Mouse (Mus musculus) gastrocnemius, postnatal 14 days (tissue): Measurements from ENCODE around the gene Pdp2. TPM values are rescaled to one million over a fixed set of nuclear protein-coding genes. Genes with fewer than 3 reads are reported as not detected.
"Not testable (repeated sequence)": the region's sequence is repeated elsewhere in the genome, so short reads cannot be mapped to it uniquely, and the experiment has no call there.

Source experiments
- DNase-seq: peaks from one replicate; pipeline ENCODE4 v3.0.0; 2021; ENCODE audit warnings: mixed read lengths
- intact Hi-C: fragments of 180-260 bp; cut with DNase I; formaldehyde crosslinking; loops from one replicate; pipeline ENCODE4 v1.15.1; 2025; ENCODE audit warnings: low total_unique reads
- long read RNA-seq, 2 experiments: library from polyadenylated mRNA; stranded (forward); transcript quantifications; one replicate each; pipeline ENCODE4 v2.0.0; 2021
- total RNA-seq, 2 experiments: library from RNA; stranded (reverse); gene quantifications; 2 replicates each; pipeline ENCODE4 v1.2.3; 2021

The Pdp2 gene
- 1 to 10 TPM; 3.9 to 4.7 TPM for total RNA-seq
- long read RNA-seq, experiment 1, full-length matches to known transcripts = 6 of 6 reads
- long read RNA-seq, experiment 1, partial matches to known transcripts = 0 of 6 reads
- long read RNA-seq, experiment 1, other reads (novel, unspliced or antisense) = 0 of 6 reads
- long read RNA-seq, experiment 2, full-length matches to known transcripts = 2 of 2 reads
- long read RNA-seq, experiment 2, partial matches to known transcripts = 0 of 2 reads
- long read RNA-seq, experiment 2, other reads (novel, unspliced or antisense) = 0 of 2 reads

DNA sequence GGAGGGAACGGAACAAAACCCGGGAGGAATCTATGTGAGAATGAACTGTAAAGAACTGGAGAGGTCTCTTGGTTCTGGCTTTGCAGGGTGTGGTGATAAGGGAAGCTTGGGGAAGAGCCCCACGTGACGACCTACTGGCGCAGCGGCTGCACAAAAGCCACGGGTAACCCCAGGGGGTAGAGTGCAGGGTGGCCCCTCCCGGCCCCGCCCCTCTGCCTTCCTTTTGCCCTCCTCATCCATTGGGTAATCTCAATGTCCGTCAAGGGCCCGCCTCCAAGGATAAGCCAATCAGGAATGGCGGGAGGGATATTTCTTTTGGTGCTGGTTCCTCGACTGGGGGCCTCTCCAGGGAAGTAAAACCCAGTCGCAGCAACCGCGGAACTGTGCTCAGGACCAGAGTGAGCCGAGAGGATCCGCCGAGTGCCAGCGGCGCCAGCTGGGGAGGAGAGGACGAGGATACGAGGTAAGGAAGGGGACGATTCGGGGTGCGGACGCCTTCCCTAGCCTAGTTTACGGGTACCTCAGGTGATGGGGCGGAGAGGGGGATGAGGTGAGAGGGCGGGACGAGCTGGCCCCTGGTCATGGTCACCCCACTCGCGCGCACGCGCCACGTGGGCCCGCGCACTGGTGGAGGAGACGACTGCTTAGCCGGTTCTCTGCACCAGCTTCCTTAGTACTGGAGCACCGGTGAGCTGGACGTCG is at the start of gene Pdp2:
Gene Pdp2 (plus strand): TSS at position 319 of the 702 bp plus-strand sequence.
- peak; percentile 84 for DNase-seq
- intact Hi-C loops = no loop called here

DNA sequence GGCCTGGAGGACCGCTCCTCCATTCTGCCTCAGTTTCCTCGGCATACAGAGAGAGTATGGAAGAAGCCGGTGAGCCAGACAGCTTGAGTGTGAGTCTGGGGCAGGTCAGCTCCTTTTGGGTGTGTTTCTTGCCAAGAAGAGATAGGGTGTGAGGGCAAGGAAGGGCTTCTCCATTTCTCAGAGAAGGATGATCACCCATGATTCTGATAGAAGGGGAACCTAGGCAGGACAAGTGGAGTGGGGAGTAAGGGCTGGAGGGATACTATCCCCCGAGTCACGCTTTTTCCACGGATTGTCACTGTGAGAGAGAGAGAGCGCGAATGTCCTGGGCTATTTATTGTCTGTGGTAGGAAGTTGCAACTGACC is 49.8 kb upstream of the Pdp2 start:
- intact Hi-C loops = no loop called here
- DNase-seq = no peak

DNA sequence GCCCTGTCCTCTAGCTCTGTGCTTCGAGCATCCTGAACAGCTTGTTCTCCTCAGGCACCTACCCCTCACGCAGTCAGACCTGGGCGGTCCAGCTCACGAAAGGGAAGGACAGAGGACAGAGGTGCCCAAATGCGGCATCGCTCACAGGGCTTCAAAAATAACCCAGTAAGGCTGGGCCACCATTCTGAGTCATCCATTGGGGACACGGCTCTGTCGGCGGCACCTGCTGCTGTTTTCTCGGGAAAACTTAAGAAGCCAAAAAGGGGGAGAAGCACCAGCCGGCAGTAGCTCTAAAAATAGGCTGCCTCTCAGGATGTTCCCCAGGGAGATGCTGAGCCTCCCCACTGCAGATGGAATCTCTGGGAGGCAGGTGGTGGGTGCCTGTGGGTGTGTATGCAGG is 49.1 kb upstream of the Pdp2 start:
- intact Hi-C loops = no loop called here
- DNase-seq = no peak

DNA sequence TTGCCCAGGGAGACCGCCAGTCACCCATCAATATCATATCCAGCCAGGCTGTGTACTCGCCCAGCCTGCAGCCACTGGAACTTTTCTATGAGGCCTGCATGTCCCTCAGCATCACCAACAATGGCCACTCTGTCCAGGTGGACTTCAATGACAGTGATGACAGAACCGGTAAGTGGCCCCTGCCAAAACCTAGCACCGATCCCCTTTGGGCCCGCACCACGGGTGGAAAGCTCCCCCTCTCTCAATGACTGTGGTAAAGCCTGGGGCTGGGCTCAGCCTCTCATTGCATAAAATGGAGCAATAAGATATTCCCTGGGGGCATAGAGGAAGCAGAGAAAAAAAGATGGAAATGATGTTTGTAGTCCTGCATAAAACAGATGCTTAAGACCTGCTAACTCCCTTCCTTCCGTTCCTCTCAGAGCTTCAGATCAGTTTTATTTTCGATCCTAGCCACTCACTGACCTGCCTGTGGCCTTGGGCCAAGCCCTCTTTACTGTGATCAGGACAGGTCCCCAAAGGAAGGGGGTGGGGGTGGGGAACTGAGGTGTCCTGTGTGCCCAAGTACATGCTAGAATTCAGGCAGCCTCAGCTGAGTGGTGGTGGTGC is 47.7 kb upstream of the Pdp2 start:
- intact Hi-C loops = no loop called here
- no peak for DNase-seq

DNA sequence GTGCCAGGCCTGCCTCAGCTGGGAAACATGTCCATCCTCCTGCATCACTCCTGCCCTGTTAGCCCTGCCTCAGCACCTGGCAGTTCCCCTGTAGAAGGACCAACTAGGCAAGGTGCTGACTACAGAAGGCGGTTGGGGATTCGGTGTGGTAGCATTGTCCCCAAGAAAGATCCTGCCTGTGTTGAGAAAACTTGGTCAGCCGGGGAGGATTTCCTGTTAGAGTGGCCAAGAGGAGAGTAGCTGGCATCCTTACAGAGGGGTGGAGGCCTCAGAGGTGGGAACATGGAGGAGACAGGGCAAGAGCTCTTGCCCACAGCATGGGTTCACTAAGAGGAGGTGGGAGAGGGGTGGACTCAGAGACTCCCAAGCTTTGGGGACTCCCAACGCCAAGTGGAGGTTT is 36.1 kb upstream of the Pdp2 start:
- intact Hi-C loops = no loop called here
- no peak for DNase-seq

DNA sequence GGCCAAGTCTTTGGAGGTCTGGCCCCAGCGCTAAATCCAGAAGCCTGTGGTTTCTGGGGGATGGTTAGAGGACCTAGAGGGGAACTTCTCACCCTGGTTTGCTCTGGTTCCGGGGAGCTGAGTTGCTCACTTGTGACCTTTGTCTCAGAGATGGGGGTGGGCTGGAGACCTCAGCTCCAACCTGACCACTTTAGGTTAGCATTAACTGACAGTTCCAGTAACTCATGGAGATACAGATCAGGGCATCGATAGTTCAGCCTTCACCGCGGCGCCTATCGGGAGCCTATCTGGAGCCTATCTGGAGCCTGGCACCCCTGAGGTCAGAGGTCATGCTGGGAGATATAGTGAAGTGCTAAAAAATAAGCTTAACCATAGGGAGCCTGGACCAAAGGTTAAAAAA is 34.0 kb upstream of the Pdp2 start:
- DNase-seq = no peak
- intact Hi-C loops = no loop called here

DNA sequence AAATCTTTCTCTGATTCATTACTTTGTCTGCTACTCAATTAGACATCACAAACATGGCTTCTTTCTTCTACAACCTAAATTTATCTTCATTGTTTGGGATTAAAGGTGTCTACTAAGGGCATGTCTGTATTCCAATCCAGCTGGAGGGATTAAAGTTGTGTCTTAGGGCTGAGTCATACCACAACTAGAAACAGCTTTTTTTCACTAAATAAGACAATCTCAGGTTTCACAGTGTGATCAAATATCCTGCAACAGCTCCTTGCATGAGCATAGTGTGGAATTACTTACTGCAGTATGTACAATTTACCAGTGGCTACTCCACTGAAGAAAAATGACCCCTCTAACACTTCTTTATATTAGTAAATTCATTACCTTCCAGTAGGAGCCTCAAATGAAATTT is 30.5 kb upstream of the Pdp2 start:
- intact Hi-C loops = loop anchor here (10.0 kb wide), 1 partner anchor 216 kb away; no protein-coding TSS in a partner anchor

DNA sequence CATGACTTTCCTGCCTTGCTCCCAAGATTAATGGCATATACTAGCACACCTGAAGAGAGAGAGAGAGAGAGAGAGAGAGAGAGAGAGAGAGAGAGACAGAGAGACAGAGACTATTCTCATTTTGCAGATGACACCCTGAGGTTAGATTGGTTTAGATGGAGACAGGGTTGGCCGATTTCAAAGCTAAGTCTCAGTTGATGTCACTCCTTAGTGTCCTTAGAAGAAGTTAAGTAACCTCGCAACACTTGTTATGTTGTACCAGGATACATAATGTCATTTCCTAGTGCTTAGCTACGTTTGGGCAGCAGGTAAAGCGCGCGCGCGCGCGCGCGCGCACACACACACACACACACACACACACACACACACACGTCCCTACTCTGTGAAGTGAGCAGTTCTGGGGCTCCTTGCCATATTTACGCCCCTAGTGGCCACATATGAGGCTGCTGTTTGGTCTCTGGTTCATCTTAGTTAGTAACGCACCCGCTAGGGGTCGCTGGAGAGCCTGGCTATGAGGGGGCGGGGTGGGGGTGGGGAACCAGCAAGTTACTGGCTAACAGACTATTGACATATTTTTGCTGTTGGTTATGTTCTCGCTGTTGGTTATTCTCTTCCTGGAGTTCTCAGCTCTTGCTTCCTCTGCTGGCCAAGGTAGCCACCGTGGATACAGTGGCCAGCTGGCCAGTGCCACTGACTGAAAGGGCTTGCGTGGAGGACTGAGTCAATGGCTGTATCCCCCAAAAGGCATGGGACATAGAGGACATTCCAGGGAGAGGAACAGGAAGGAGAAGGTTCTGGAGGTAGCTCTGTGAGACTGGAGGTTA is 26.4 kb upstream of the Pdp2 start:
- peak; percentile 84 for DNase-seq
- intact Hi-C loops = loop anchor here (5.0 to 10.0 kb wide), 2 partner anchors 33 to 220 kb away; partner anchors contain the start of genes Car7 and Nae1

More for the DNA sequence above, 30.5 kb upstream of the Pdp2 start:
- no peak for DNase-seq

DNA sequence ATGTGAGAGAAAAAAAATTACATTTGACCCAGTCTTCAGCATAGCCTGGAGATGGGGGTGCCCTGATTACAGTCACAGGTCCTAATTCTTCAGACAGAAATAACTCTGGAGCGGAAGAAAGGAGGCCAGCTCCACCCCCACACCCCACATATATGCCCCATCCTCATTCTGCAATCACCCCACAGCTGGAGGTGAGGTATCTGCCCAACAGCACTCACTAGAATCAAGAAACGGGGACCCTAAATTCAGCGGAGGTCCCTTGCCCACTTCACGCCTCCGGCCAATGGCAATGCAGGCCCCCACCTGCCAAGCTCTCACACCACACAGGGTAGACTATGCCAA is 25.8 kb upstream of the Pdp2 start:
- intact Hi-C loops = loop anchor here (5.0 to 10.0 kb wide), 2 partner anchors 33 to 221 kb away; partner anchors contain the start of genes Car7 and Nae1
- no peak for DNase-seq

DNA sequence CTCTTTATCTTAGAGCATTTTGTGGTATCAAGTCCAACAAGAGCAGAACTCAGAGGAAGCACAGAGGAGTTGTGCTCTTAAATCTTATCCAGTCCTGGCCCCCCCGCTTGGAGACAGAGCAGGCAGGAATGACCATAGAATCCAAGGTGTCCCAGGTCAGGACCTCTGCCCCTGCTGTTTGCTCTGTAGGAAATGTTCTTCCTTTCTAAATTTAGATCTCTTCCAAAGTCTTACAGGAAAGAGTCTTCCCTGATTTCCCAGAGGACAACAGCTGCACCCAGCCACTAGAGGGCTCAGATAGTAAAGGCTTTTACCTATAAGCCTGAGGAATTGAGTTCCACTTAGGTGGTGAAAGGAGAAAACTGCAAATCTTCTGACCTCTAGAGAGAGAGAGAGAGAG is 21.7 kb upstream of the Pdp2 start:
- intact Hi-C loops = loop anchor here (5.0 to 10.0 kb wide), 2 partner anchors 37 to 225 kb away; partner anchors contain the start of genes Car7 and Nae1
- DNase-seq = no peak

DNA sequence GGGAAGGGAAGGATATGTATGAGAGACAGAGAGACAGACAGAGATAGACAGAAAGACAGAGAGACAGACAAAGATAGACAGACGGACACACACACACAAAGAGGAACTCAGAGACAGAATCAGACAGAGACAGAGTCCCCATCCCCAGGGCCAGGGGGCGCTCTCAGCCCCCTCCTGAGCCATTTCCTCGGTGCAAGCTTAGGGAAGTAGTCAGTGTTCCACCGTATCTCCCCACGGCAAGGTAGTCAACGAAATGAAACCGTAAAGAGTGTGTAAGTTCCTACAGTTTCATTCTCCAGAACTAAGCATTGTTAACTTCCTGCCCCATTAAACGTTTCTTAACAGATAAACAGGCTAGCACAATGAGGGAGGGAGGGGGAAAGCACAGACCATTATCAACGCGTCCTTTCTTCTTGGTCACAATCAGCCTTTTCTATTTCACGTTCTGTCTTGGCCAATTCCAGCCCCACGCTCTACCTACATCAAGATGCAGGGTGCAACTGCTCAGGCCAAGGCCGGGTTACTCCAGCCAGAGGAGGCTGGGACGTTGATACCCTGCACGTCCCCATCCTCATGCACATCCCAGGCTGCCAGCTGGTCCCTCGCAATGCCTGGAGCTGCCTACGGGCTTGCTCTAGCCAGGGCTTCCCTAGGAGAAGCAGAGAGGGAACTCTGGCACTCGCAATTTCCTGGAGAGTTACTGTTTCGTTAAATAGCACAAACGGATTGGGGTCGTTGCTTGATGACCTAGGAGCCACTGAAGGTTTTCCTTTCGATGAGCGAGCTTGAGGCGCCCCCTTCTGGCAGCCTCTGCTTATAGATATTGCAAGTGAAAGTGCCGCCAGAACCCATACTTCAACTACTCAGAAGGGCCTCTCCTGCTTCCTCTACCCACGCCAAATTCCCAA is 20.6 kb upstream of the Pdp2 start:
- intact Hi-C loops = no loop called here
- DNase-seq = peak; percentile 84

DNA sequence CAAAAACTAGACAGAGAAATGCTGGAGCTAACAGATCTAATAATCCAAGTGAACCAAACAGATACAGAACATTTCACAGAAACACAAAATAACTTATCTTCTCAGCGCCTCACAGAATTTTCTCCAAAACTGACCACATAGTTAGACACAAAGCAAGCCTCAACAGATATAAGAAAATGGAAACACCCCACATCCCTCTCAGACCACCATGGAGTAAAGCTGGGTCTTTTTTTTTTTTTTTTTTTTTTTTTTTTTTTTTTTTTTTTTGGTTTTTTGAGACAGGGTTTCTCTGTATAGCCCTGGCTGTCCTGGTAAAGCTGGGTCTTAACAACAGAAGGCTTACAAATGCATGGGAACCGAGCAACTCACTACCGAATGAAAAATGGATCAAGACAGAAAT is 14.4 kb upstream of the Pdp2 start:
- intact Hi-C loops = no loop called here
- no peak for DNase-seq

DNA sequence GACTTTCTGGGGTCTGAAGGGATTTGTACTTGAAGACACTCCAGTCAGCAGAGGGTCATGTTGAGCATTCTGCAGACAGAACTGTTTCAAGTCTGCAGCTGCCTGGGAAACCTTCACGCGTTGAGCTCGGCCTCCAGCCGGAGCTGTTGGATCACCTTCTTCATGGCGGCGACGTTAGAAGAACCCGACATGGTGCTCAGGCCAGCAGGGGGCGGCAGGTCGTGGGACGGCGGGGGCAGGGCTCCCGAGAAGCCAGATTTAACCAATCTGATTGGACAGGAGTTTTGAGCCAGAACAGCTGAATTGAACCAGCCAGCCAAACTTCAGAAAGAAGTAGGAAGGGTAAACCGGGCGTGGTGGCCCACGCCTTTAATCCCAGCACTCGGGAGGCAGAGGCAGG is 13.6 kb upstream of the Pdp2 start:
- DNase-seq, intact Hi-C loops: not testable (repeated sequence)

DNA sequence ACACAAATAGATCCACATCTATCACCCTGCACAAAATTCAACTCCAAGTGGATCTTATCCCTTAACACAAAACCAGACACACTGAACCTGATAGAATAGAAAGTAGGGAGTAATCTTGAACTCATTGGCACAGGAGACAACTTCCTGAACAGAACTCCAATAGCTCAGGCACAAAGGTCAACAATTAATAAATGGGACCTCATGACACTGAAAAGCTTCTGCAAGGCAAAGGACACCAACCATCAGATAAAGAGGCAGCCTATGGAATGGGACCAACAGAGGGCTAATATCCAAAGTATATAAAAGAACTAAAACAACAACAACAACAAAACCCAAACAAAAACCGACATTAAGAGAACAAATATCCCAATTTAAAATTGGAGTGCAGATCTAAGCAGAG is 6.7 kb upstream of the Pdp2 start:
- intact Hi-C loops = no loop called here
- no peak for DNase-seq

DNA sequence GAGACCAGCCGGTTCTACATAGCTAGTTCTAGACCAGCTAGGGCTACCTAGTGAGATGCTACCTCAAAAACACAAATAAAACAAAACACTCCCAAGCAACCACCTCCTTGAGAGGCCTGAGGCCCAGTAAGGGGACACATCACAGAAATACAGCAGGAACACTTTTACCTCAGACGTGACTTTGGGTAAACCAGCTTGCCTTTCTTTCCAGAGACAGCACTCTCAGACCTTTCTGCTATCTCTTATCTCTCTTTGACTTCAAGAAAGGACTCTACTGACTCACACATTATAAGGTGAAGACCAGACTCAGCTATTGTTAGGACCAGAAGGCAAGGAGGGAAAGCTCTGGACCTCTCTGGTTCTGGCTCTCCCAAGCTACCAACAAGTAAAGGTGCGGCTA is 967 bp upstream of the Pdp2 start:
- intact Hi-C loops = no loop called here
- DNase-seq = no peak

DNA sequence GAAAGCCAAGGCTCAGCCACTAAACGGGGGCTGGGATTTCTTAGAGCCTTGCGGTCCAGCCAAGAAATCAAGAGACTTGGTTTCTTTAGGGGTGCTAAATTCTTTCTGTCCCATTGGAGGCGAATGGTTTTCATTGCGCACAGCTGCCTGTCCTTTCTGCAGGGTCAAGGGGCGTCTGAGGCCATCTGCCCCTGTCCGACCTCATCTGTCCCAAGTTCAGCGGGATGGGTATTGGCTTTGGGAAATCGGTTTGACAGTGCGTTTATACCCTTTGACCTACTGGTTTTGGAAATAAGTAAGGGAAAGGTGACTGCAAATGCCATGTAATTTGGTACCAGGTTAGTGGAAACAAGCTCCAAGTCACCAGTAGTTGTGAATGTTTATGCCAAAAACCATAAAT is 605 bp downstream of the Pdp2 start:
- intact Hi-C loops = no loop called here
- no peak for DNase-seq

DNA sequence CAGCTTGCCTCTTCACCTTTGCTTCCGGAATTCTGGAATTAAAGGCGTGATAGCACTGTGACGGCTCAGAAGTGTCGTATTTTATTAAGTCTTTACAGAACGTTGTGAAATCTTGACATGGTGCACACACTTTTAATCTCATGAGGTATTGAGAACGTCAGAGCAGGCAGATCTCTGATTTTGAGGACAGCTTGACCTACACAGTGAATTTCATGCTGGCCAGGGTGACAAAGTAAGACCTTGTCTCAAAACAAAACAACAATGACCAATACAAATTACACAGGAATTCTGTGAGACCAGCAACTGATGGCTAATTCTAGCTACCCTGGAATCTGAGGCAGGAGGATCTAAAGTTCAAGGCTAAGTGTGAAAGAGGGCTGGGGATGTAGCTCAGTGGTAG is 1.3 kb downstream of the Pdp2 start:
- intact Hi-C loops = no loop called here
- no peak for DNase-seq

DNA sequence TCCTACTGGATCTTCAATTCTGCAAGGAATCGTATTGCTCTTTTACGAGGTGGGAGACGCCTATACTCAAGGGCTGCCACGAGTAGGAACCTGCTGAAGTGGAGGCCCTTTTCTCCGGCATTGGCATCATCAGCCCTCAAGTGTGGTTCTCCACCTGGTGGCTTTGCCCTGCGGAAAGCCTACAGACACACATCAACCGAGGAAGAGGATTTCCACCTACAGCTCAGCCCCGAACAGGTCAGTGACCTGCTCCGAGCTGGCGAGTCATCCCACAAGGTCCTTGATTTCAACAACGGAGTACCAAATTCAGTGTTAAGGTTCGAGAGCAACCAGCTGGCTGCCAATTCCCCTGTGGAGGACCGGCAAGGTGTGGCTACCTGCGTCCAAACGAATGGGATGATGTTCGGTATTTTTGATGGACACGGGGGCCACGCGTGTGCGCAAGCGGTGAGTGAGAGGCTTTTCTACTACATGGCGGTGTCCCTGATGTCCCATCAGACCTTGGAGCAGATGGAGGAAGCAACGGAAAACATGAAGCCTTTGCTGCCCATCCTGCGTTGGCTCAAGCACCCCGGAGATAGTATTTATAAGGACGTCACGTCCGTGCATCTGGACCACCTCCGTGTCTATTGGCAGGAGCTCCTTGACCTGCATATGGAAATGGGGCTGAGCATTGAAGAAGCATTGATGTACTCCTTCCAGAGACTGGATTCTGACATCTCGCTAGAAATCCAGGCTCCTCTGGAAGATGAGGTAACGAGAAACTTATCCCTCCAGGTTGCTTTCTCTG is 2.5 kb downstream of the Pdp2 start:
- intact Hi-C loops = no loop called here
- no peak for DNase-seq
